ENCODE assay signal across 7 mouse cellular contexts in genomic region chr9:18292443-18292922, GRCm38 (mm10). TPM values are rescaled to one million over a fixed set of nuclear protein-coding genes. Genes with fewer than 3 reads are reported as not detected.
DNase-seq lines count a peak whose midpoint lies in the region; ATAC-seq and TF ChIP-seq lines count a peak whose summit lies in the region.

No protein-coding gene starts in this region.

- H3K27me3 ChIP-seq in C2C12 (ENCODE audit: control insufficient read depth, insufficient read depth, insufficient read length), result no peaks in the 10 kb centered on the region
- H3K27me3 ChIP-seq in stomach, embryonic 14.5 days (ENCODE audit: control insufficient read depth, insufficient read depth, low read length), result no peaks in the 10 kb centered on the region

- TF ChIP-seq CTCF in C2C12 (IDR thresholded peaks at IDR 0.05; ENCODE audit: control insufficient read depth, insufficient read depth, insufficient read length), result no peak

- peak overlapping the region; percentile 89 for H3ac ChIP-seq in C2C12 (ENCODE audit: control insufficient read depth, insufficient read length, low read depth)

- no peaks in the 10 kb centered on the region for H3K9me3 ChIP-seq in stomach, embryonic 14.5 days (ENCODE audit: control insufficient read depth, low read depth, low read length)

- peaks cover 54% of the 10 kb centered on the region for H3K79me2 ChIP-seq in C2C12 (ENCODE audit: control insufficient read depth, insufficient read depth)

- WGBS in stomach, embryonic 14.5 days, result 1% methylated on average over 24 of the region's 24 CpGs

- H3K4me2 ChIP-seq in stomach, embryonic 14.5 days (replicated peaks; ENCODE audit: low read depth, low read length), result peak overlapping the region; percentile 62

- peaks cover 19% of the 10 kb centered on the region for H3K36me3 ChIP-seq in C2C12 (ENCODE audit: control insufficient read depth, insufficient read depth)
- H3K36me3 ChIP-seq in stomach, embryonic 14.5 days (ENCODE audit: control insufficient read depth, insufficient read depth, low read length), result no peaks in the 10 kb centered on the region; the same call in 1 of the 2 replicates

- H3K4me3 ChIP-seq in C2C12 (ENCODE audit: insufficient read depth, poor library complexity, severe bottlenecking), result peak overlapping the region; percentile 94
- H3K4me3 ChIP-seq in stomach, embryonic 14.5 days (ENCODE audit: low read depth, low read length), result peak overlapping the region; percentile 95

- ATAC-seq in erythroid progenitor cell, adult 5-6 weeks (replicated peaks; ENCODE audit: low FRiP score, poor library complexity, severe bottlenecking), result peak; percentile 58
- no peak; the same call in 1 of the 2 replicates for ATAC-seq in stomach, embryonic 14.5 days (ENCODE audit: insufficient number of reproducible peaks, insufficient read depth, low FRiP score, low read depth)

- H3K4me1 ChIP-seq in stomach, embryonic 14.5 days (ENCODE audit: control insufficient read depth, insufficient read depth, low read length), result peaks cover 4% of the 10 kb centered on the region; the same call in 1 of the 2 replicates

- H3K79me3 ChIP-seq in C2C12 (ENCODE audit: low read depth), result peaks cover 49% of the 10 kb centered on the region

- H3K9ac ChIP-seq in stomach, embryonic 14.5 days (replicated peaks; ENCODE audit: low read depth, low read length), result peak overlapping the region; percentile 95

- H3K27ac ChIP-seq in stomach, embryonic 14.5 days (ENCODE audit: low read length), result peak overlapping the region; percentile 75

- DNase-seq in 3T3-L1 (ENCODE audit: low read depth, low spot score) (peak; percentile 37), liver (peak; percentile 42)
- no peak for DNase-seq in spleen, postnatal 10 days (ENCODE audit: low spot score in 2 of 2)
- no peak for DNase-seq in adrenal gland, postnatal 25 days

TF ChIP-seq in C2C12, 6 proteins besides CTCF, POLR2A, EP300 and RAD21:
- TF ChIP-seq MAX (IDR thresholded peaks at IDR 0.05) (no peak), CEBPB (IDR thresholded peaks at IDR 0.05; ENCODE audit: low read depth) (no peak), USF1 (IDR thresholded peaks at IDR 0.05; ENCODE audit: low read depth) (no peak), MYOD1 (IDR thresholded peaks at IDR 0.05; ENCODE audit: control insufficient read depth, insufficient read length, low read depth) (no peak), MYOG (IDR thresholded peaks at IDR 0.05; ENCODE audit: control insufficient read depth, extremely low read depth, insufficient read length) (no peak), FOSL1 (IDR thresholded peaks at IDR 0.05; ENCODE audit: insufficient read depth, low read length, poor library complexity, severe bottlenecking) (no peak)

RNA-seq across cellular contexts. Expression of gene Chordc1, which starts 0.6 kb away (rescaled TPM):
- 27.5 TPM for polyA plus RNA-seq in C2C12 (2012; fragmentation: generic; extraction: Trizol)
- total RNA-seq in erythroid progenitor cell, adult 5-6 weeks (2015; ENCODE audit: low replicate concordance), result 30.6 and 35.3 TPM in 2 replicates
- 29.9 and 46.9 TPM in 2 replicates for total RNA-seq in erythroid progenitor cell, adult 5-6 weeks (2017; ENCODE audit: low replicate concordance)
- 98.5 and 107 TPM in 2 replicates for polyA plus RNA-seq in stomach, embryonic 14.5 days (2014; fragmentation: Nextera tagmentation; extraction: Ambion mirVana)
- total RNA-seq in adrenal gland, postnatal 25 days (2021), result 77.7 and 90.2 TPM in 2 replicates

Comparison
In these comparisons a context has a peak if more than half of its experiments do, and no peak if none do; other contexts are left out.
1. DNase-seq: peak in 3T3-L1 (single experiment) and liver (single experiment); none in spleen, postnatal 10 days (0 of 2) and adrenal gland, postnatal 25 days (single experiment).